Mouse (Mus musculus): ENCODE results near the gene 1700001P01Rik. TPM values are rescaled to one million over a fixed set of nuclear protein-coding genes. Genes with fewer than 3 reads are reported as not detected.

The 1700001P01Rik gene
- polyA plus RNA-seq, 1 experiment from 2014 or later: 0.24 TPM

DNA sequence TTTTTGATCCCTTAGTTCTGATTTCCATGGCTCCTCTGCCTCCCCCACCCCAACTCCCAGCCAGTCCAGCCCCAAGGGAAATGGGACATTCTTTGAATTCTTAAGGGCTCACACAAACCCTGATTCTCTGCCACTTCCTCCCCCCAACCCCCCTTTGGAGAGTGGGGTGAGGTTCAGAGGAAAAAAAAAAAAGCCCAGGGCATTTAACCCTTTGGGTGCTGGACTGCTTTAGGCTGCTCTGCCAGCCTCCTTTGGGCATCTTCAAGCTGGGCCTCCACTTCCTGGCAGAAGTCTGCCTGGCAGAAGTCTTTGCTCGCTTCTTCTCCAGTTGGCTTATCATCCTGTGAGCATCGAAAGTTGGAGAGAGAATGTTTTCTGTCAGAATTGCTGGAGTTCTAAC is 32.4 kb upstream of the 1700001P01Rik start:
- H3K27ac ChIP-seq: peak overlapping the region; percentile 71
- no peak overlapping the region; the same call in 1 of the 2 replicates for H3K9ac ChIP-seq
- H3K4me2 ChIP-seq (replicated peaks): peak overlapping the region; percentile 10; the same call in 1 of the 2 replicates
- no peak for ATAC-seq
- peaks cover 91% of the 10 kb centered on the region for H3K4me1 ChIP-seq (replicated peaks)
- H3K4me3 ChIP-seq (replicated peaks): no peak overlapping the region
- peaks cover 8% of the 10 kb centered on the region; the same call in 1 of the 2 replicates for H3K36me3 ChIP-seq
- H3K9me3 ChIP-seq: no peaks in the 10 kb centered on the region
- no peaks in the 10 kb centered on the region for H3K27me3 ChIP-seq (replicated peaks)
- 47% methylated on average over 2 of the region's 2 CpGs for whole genome bisulfite sequencing

DNA sequence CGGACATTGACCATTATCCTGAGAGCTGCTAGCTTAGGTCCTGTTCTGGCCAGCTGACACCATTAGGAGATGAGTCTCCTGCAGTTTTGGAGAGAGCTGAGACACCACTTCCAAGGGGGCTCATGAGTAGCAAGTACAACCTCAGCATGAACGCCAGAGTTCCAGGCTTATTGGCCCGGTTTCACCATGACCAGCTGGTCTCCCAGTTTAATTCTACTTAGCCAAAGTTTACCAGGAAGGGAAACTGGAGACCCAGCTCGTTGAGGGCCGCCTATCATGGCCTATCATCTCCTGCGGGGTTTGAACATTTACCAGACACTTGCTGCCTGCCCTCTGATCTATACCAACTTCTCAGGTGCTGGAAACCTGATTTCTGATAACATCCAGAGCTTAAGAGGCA is 31.9 kb upstream of the 1700001P01Rik start:
- ATAC-seq: no peak
- Histone ChIP-seq H3K4me3 (replicated peaks) (no peak overlapping the region), H3K9ac (no peak overlapping the region; the same call in 1 of the 2 replicates), H3K27ac (peak overlapping the region; percentile 71), H3K36me3 (peaks cover 8% of the 10 kb centered on the region; the same call in 1 of the 2 replicates), H3K27me3 (replicated peaks) (no peaks in the 10 kb centered on the region), H3K4me2 (replicated peaks) (peak overlapping the region; percentile 10; the same call in 1 of the 2 replicates), H3K4me1 (replicated peaks) (peaks cover 87% of the 10 kb centered on the region), H3K9me3 (no peaks in the 10 kb centered on the region)
- 16% methylated on average over 6 of the region's 6 CpGs for WGBS

DNA sequence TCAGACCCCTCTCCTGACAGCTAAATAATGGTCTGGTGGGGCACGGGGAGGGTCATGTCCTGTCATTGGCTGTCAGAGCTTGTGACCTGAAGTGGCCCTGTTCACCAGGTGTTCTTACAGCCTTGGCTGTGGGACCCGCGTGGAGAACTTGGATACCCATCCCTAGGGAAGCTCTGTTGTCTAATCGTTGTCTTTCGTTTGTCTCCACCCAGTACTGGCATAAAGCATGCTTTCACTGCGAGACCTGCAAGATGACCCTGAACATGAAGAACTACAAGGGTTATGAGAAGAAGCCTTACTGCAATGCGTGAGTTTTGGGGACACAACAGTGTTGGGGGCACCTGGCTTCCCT is 30.9 kb upstream of the 1700001P01Rik start:
- ATAC-seq: no peak
- Histone ChIP-seq H3K27me3 (replicated peaks) (no peaks in the 10 kb centered on the region), H3K4me1 (replicated peaks) (peaks cover 88% of the 10 kb centered on the region), H3K27ac (peak overlapping the region; percentile 86; the same call in 1 of the 2 replicates), H3K4me3 (replicated peaks) (no peak overlapping the region), H3K36me3 (peaks cover 8% of the 10 kb centered on the region; the same call in 1 of the 2 replicates), H3K9me3 (no peaks in the 10 kb centered on the region), H3K9ac (no peak overlapping the region), H3K4me2 (replicated peaks) (peak overlapping the region; percentile 51)
- WGBS: 58% methylated on average over 7 of the region's 7 CpGs

DNA sequence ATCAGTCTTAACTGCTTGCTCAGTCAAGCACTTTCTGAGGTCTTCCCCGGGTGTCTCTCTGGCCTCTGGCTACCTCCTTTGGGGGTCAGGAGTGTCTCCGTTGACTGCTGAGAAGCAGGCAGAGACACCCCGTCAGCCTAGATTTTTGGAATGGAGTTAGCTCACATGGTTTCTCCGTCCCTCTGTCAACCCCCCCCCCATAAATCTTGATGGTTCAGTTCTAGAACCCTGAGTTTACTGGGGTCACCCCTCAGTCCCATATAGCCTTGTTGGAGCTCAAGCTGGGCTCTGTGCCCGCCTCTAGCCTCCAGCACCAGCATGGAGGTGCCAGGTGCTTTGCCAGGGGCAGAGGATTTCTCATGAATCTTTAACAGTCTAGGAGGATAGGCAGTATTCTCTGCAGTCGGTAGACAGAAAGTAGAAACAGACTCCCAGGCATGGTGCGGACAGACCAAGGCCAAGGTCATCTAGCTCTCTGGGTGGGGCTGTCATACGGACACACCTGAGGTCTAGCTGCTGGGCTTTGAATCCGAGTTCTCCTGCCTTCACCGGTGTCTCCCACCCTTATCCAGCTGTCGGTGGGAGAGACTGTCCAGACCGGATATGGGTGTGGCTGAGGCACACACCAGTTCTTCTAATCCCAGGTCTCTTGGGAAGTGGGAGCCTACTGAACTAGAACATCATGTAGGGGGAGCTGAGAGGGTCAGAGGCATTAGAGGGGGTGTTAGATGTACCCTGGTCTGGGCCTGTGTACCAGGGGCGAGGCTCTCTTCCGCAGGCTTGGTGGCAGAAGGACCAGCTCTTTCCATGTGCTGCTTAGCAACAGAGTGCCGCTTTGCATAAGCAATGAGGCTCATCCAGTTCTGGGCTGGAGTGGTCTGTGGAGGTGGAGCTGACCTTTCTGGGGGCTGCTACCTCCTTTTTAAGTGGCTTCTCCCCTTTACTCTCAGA is 30.2 kb upstream of the 1700001P01Rik start:
- no peak for ATAC-seq
- Histone ChIP-seq H3K4me1 (replicated peaks) (peaks cover 87% of the 10 kb centered on the region), H3K27ac (peak overlapping the region; percentile 86), H3K27me3 (replicated peaks) (no peaks in the 10 kb centered on the region), H3K9me3 (no peaks in the 10 kb centered on the region), H3K9ac (peak overlapping the region; percentile 38), H3K4me3 (replicated peaks) (no peak overlapping the region), H3K4me2 (replicated peaks) (peak overlapping the region; percentile 51), H3K36me3 (peaks cover 8% of the 10 kb centered on the region; the same call in 1 of the 2 replicates)
- 17% methylated on average over 15 of the region's 15 CpGs for WGBS

DNA sequence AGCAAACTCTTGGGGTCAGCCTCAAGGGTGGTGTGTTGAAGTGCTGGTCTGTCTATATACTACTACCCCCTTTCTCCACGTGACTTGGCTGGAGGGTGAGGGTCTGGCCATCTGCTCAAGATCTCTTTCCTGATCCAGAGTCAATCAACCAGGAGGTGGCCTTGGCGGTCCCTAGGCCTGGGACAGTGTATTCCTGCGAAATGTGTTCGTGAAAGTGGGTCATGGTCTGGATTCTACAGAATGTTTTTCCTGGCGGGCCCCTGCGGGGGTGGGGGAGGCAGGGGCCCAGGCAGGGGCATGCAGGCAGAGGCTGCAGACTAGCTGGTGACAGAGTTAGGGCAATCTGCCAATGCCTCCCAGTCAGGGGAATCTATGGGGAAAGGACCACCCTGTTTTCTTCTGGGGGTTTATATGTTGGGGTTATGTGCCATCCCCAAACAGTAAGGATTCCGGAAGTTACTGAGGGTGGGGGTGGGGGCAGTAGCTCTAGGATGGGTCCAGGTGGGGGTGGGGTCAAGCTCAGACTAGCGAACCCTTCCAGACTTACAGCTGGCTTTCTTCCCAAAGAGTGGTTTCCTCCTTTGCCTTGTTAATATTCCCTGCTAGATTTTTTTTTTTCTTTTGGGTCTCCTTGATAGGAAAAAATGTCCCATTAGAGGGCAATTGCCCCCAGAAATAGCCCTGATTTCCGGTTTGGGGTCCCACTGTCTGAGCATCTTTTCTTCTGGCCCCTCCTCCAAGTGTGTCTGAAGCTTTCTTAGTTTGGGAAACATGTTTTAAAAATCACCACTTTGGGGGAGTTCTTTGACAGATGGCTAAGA is 29.3 kb upstream of the 1700001P01Rik start:
- H3K4me2 ChIP-seq (replicated peaks): peak overlapping the region; percentile 51
- H3K27ac ChIP-seq: peak overlapping the region; percentile 86
- no peak overlapping the region for H3K4me3 ChIP-seq (replicated peaks)
- no peak for ATAC-seq
- H3K36me3 ChIP-seq: peaks cover 8% of the 10 kb centered on the region; the same call in 1 of the 2 replicates
- H3K9ac ChIP-seq: peak overlapping the region; percentile 5; the same call in 1 of the 2 replicates
- H3K27me3 ChIP-seq (replicated peaks): no peaks in the 10 kb centered on the region
- WGBS: 11% methylated on average over 9 of the region's 9 CpGs
- peaks cover 79% of the 10 kb centered on the region for H3K4me1 ChIP-seq (replicated peaks)
- no peaks in the 10 kb centered on the region for H3K9me3 ChIP-seq

DNA sequence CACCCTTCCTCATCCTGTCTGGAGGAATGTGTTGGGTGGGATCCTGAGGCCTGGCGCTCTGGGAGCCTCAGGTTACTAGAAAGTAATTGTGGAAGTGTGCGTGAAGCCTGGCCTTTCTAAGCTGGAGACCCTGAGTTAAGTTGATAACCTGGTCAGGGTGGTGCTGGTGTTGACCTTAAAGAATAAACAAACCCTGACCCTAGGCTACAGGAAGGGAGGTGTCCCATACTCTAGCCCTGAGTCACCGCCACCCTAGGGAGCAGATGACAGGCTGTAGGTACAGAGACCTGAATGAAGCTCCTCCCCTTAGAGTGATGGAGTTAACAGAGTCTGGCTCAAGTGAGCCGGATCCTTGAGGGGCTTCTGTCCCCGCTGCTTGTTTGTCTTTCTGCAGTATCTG is 28.1 kb upstream of the 1700001P01Rik start:
- no peak for ATAC-seq
- Histone ChIP-seq H3K27me3 (replicated peaks) (no peaks in the 10 kb centered on the region), H3K4me3 (replicated peaks) (no peak overlapping the region), H3K9me3 (no peaks in the 10 kb centered on the region), H3K27ac (peak overlapping the region; percentile 86; the same call in 1 of the 2 replicates), H3K4me2 (replicated peaks) (peak overlapping the region; percentile 3; the same call in 1 of the 2 replicates), H3K36me3 (peaks cover 6% of the 10 kb centered on the region; the same call in 1 of the 2 replicates), H3K4me1 (replicated peaks) (peaks cover 67% of the 10 kb centered on the region), H3K9ac (no peak overlapping the region)
- WGBS: 51% methylated on average over 5 of the region's 5 CpGs

DNA sequence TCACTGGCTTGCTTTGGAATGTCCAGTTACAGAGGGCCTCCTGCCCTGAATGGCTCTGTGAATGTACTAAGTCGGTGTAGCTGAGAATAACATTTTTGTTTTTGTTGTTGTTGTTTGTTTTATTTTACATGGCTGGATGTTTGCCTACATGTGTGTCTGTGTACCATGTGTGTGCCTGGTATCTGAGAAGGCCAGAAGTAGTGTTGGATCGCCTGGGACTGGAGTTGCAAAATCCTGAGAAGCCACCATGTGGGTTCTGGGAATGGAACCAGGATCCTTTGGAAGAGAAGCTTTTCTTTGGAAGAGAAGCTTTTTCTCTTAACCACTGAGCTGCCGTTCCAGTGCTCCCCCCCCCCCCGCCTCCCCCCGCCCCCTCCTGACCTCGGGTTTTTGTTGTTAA is 26.8 kb upstream of the 1700001P01Rik start:
- Histone ChIP-seq H3K4me1 (replicated peaks) (peaks cover 60% of the 10 kb centered on the region), H3K9me3 (no peaks in the 10 kb centered on the region), H3K36me3 (peaks cover 2% of the 10 kb centered on the region; the same call in 1 of the 2 replicates), H3K4me3 (replicated peaks) (no peak overlapping the region), H3K27me3 (replicated peaks) (no peaks in the 10 kb centered on the region), H3K4me2 (replicated peaks) (peak overlapping the region; percentile 83), H3K27ac (peak overlapping the region; percentile 99), H3K9ac (no peak overlapping the region)
- ATAC-seq: no peak
- WGBS: 30% methylated on average over 6 of the region's 6 CpGs

DNA sequence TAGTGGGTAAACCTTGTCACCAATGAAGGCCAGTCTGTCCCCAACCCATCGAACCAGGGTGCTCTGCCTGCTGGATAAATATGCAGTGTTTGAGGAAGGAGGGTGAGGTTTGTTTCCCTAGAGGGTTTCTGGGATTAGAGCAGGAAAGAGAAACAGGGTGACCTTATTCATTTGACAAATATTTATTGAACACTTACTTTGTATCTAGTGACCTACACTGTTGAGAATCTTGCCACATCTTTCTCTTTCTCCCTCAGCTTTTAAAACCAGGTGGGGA is 26.4 kb upstream of the 1700001P01Rik start:
- Histone ChIP-seq H3K36me3 (no peaks in the 10 kb centered on the region), H3K4me2 (replicated peaks) (peak overlapping the region; percentile 83), H3K4me3 (replicated peaks) (peak overlapping the region; percentile 94), H3K4me1 (replicated peaks) (peaks cover 58% of the 10 kb centered on the region), H3K9ac (peak overlapping the region; percentile 94; the same call in 1 of the 2 replicates), H3K27ac (peak overlapping the region; percentile 99), H3K27me3 (replicated peaks) (no peaks in the 10 kb centered on the region), H3K9me3 (no peaks in the 10 kb centered on the region)
- ATAC-seq: no peak
- 17% methylated on average over 1 of the region's 1 CpGs for WGBS

DNA sequence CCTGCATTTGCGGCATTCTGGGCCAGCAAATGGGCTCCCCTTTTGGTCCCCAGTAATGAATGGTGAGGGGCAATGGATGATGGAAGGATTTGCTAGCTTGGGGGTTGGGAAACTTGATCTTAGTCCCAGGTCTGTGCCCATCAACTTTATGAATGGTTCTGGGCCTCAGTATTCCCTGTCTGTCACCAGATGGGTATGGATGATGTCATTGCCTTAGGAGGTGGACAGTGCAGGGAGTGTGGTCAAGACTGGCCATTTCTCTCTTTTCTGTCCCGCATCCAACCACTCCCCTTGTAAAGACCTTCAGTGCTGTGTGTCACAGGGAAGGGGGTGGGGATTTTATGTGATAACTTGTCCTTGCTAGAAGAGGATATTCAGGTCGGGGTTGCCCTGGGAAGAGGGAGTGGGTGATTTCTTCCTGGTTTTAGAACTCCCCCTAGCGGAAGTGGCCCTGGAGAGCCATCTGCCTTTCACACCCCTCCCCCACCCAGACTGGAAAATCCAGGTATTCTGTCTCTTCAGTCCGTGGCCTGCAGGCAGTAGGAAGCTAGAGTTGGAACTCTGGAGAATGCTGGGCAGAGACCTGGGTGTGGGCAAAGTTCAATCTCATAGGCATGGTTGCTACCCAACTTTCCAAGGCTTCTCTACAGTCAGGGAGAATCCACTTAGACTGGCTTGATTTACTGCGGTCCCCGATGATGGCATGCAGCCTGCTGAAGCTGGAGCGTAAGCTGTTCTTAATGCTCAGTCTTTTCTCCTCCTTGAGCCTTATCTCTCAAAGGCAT is 25.9 kb upstream of the 1700001P01Rik start:
- no peaks in the 10 kb centered on the region for H3K27me3 ChIP-seq (replicated peaks)
- peak overlapping the region; percentile 94; the same call in 1 of the 2 replicates for H3K9ac ChIP-seq
- H3K4me3 ChIP-seq (replicated peaks): peak overlapping the region; percentile 94
- H3K27ac ChIP-seq: peak overlapping the region; percentile 99
- no peaks in the 10 kb centered on the region for H3K36me3 ChIP-seq
- peak overlapping the region; percentile 83 for H3K4me2 ChIP-seq (replicated peaks)
- peak; percentile 6 for ATAC-seq
- no peaks in the 10 kb centered on the region for H3K9me3 ChIP-seq
- H3K4me1 ChIP-seq (replicated peaks): peaks cover 53% of the 10 kb centered on the region
- 15% methylated on average over 8 of the region's 8 CpGs for WGBS

DNA sequence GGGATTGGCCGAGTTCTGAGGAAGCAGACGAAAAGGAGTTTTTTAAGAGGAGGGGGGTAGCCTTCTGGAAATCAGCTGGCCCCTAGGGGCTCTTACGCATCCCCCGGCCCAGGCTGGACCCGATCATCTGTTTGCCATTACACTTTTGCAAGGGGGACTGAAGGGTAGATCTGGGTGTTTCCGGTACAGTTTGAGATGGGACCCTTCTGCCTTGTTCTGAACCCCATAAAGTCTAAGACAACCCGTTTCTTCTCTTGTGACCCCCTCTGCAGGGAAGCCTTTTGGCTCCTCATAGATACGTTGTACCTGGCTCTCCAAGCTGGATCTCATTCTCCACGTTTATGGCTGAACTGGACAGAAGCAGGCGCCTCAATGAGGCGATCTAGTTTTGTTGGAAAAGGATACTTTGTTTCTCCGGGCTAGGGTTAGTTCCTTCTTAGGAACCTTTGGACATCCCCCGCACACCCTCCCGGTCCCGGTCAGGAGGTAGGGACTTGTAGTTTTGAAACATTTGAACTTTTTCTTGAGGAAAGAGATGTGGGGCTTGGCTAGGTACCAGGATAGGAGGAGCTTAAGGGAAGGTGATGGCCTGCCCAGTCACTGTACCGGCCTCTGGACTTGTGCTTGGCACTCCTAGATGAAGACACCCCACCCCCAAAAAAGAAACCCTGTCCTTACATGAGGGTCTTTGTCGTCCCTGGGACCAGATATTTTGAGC is 25.1 kb upstream of the 1700001P01Rik start:
- Histone ChIP-seq H3K4me3 (replicated peaks) (peak overlapping the region; percentile 94), H3K4me1 (replicated peaks) (peaks cover 46% of the 10 kb centered on the region), H3K27me3 (replicated peaks) (no peaks in the 10 kb centered on the region), H3K9ac (peak overlapping the region; percentile 94), H3K4me2 (replicated peaks) (peak overlapping the region; percentile 83), H3K9me3 (no peaks in the 10 kb centered on the region), H3K27ac (peak overlapping the region; percentile 99), H3K36me3 (no peaks in the 10 kb centered on the region)
- 2% methylated on average over 17 of the region's 17 CpGs for WGBS
- ATAC-seq: no peak
